In the genomic region with DNA sequence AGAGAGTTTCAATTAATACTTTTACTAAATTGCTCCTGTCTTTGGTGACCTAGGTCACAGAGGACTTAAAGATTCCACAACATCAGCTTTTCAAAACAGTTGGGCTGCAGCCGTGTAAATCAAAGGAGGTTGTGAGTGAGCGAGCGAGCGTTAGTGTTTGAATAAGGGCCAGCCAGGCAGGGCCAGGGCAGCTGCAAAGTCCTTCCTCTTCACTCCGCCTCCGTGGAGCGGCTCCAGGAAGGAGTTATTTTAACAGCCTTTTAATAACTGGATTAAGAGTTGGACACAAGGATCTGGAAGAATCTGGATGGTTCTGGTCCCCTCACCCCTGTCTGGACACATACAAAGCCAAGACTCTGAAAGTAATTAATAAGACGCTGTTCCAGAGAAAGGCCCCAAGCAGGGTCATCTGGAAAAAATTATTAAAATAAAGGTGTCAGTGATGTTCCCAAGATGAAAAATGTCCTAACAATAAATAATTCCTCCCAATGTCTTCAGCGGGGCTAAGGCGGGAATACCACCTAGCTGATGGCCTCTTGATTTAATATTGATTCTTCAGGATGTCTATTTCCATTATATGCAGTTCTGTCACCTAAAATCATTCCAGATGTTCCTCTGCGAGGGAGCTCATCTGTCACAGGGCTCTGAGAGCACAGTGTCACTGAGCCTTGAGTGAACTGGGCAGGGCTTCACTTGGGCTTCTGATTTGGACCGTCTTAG, we compare ENCODE assay signal across 8 mouse cellular contexts.
DNase-seq lines count a peak whose midpoint lies in the region; TF ChIP-seq lines count a peak whose summit lies in the region.

No protein-coding gene starts in this region.

- no peak overlapping the region for H3K4me3 ChIP-seq in thymus, adult 2 months (ENCODE audit: control insufficient read depth, insufficient read depth, low read length)

- H3K27ac ChIP-seq in thymus, adult 2 months (ENCODE audit: control insufficient read depth, insufficient read depth, low read length) = no peak overlapping the region

- no peaks in the 10 kb centered on the region for H3K27me3 ChIP-seq in thymus, adult 2 months (ENCODE audit: control insufficient read depth, insufficient read depth, low read length)

- TF ChIP-seq CTCF in thymus, adult 2 months (IDR thresholded peaks at IDR 0.05; ENCODE audit: borderline replicate concordance, control insufficient read depth, extremely low read depth, insufficient read depth, low read length, poor library complexity) = no peak

- DNase-seq in urinary bladder, postnatal 25 days (ENCODE audit: low spot score) = peak; percentile 43
- no peak for DNase-seq in urinary bladder, adult 2 months (ENCODE audit: low spot score)
- peak; percentile 22 for DNase-seq in heart, postnatal 25 days (ENCODE audit: low spot score)
- peak; percentile 55 to 60 for DNase-seq in lung, adult 18-20 months
- DNase-seq in thymus, adult 2 months = no peak
- no peak for DNase-seq in T-cell, adult 2 months (ENCODE audit: low spot score)
- no peak for DNase-seq in layer of hippocampus, adult 18-20 months (ENCODE audit: low spot score in 2 of 2)
- DNase-seq in cerebellum, adult 11-12 months = no peak

- no peaks in the 10 kb centered on the region for H3K36me3 ChIP-seq in thymus, adult 2 months (ENCODE audit: control insufficient read depth, insufficient read depth, low read length)

- TF ChIP-seq POLR2A in thymus, adult 2 months (IDR thresholded peaks at IDR 0.05; ENCODE audit: control insufficient read depth, extremely low read depth, insufficient read depth, low read length, poor library complexity) = no peak

- H3K4me1 ChIP-seq in thymus, adult 2 months (replicated peaks; ENCODE audit: control insufficient read depth, insufficient read depth, low read length) = no peaks in the 10 kb centered on the region

- 89% methylated on average over 12 of the region's 12 CpGs for WGBS in thymus, adult 2 months

- intact Hi-C loops in heart, postnatal 25 days (cut with DNase I) = no loop called here

Comparison
In these comparisons a context has a peak if more than half of its experiments do, and no peak if none do; other contexts are left out.
1. DNase-seq: peak in urinary bladder, postnatal 25 days (single experiment), heart, postnatal 25 days (single experiment) and lung, adult 18-20 months (2 of 2); none in urinary bladder, adult 2 months (single experiment), thymus, adult 2 months (single experiment), T-cell, adult 2 months (single experiment), layer of hippocampus, adult 18-20 months (0 of 2) and cerebellum, adult 11-12 months (single experiment).